Mouse (Mus musculus): ENCODE results near the gene Gpc5.

The Gpc5 gene

DNA sequence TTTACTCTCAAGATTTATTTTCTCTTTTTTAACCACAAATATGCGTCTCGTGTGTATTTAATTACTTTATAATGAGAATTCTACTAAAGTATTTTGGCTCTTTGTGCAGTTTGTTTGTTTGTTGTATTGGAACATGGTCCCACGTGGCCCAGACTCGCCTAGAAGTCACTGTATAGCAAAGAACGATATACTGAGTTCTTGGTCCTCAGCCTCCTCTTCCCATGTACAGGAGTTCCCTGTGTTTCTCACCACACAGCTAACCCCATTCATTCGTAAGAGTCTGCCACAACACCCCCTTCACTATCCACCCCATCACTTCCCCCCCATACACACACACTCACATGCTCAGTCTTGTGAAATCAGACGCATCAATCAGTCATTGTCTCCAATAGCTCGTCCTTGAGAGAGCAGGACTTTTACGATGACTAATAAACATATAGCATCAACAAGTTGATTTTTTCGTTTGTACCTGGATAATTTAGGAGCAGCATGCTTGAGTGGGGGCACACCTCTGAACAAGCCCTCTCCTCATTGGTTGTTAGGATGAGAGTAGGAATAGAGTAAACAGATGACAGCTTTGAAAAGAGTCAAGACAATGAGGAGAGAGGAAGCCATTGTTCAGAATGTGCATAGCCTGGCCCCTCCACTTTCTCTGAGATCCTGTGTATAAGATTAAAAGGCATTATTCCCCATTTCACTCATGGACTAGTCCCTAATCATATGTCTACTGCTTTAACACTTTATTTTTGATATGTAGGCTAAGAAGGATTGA lies 740.0 kb downstream of the Gpc5 start:
- DNase-seq (ENCODE audit: low spot score): no peak

DNA sequence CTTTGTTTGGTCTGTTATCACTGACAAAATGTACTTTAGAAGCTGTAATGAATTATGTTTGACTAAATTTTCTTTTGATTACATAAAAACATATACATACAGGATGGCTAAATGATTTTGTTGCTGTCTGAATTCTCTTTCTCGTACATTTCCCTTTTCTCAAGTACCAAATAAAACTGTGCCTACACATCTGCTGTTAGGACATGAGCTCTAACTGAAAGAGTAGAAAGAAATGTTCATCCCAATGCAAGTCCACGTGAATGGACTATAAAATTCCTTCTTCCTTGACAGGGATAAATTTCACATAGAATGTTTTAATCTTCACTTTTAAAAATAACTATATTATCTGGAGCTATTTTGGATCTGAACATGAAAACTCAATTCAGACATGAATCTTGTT lies 751.8 kb downstream of the Gpc5 start:
- DNase-seq (ENCODE audit: low spot score): no peak

DNA sequence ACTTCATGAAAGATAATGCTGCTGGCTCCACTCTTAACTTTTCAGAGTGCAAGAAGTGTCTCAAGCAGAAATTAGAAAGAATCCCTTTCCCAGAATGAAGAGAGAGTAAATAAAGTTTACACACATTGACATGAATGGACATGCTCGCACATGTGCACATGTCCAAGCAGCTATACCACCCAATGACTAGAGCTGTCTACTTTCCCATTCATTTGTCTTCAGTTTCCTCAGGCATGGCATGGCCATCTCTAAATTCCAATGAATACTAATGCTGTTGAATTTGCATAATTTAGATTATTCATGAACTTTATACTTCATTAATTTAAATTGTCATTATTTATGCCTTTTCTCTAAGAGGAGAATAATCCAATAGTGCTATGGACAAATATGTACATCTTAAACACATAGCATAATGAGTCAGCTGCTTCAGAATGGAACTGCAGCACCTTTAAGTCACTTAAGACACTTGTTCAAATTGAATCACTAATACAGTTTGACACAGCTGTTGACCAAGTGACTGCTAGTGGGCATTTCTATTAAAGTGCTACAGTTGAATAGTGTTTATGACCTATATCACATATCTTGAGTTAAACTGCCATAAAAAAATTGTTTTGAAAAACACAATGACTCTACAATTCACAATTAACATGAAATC lies 752.9 kb downstream of the Gpc5 start:
- DNase-seq (ENCODE audit: low spot score): no peak

DNA sequence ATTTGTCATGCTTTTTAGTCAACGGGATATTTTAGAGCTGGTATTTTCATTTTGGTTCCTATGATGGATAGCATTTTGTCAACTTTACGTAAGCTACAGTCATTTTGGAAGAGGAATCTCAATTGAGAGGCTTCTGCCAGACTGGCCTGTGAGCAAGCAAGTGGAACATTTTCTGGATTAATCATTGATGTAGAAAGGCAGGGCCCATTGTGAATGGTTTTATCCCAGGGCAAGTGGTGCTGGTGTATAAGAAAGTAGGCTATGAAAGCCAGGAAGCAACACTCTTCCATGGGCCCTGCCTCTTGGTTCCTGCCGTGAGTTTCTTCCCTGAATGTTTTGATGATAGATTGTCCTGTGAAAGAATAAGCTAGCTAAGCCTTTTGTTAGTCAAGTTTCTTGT lies 777.1 kb downstream of the Gpc5 start:
- no peak for DNase-seq (ENCODE audit: low spot score)

DNA sequence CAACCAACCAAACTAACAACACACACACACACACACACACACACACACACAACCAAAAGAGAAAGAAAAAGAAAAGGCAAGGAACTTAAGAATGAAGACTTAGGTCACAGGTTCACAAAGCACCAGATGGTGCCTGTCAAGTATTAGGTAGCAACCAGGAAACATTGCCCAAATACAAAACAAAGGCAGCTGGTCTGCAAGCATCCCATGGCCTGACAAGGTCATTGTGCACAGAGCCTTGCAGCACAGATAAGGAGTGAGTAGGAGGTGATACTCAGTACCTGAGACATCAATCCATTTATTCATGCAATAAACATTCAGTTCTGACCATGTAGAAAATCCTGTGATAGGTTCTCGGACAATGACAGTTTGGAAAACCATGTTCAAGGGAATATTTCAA lies 884.0 kb downstream of the Gpc5 start:
- no peak for DNase-seq (ENCODE audit: low spot score)

- peak; percentile 29 for DNase-seq (ENCODE audit: low spot score)
These were observed 887.2 kb downstream of the Gpc5 start for GRCm38 (mm10) chr14:115979233-115979632.

DNA sequence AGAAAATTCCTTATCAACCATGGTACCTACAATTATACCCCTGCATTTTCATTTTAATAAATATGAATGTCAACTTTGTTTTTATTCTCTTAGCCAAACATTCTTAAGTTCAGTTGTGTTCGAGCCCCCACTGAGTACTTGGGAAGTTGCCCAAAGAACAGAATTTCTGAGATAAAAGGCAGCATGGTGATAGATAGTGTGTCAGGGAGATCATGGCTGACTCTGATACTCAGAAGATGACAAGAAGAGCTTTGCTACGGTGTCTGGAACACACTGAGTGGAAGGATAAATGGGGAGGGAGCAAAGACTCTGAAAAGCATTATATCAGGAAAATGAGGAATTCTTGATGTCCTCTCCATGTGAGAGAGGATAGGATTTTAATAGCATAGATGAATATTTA lies 898.7 kb downstream of the Gpc5 start:
- no peak for DNase-seq (ENCODE audit: low spot score)

GRCm38 (mm10) chr14:115993520-115994106 lies 901.6 kb downstream of the Gpc5 start:
- DNase-seq (ENCODE audit: low spot score): no peak

GRCm38 (mm10) chr14:115998931-115999330 lies 906.9 kb downstream of the Gpc5 start:
- DNase-seq (ENCODE audit: low spot score): no peak

GRCm38 (mm10) chr14:116087010-116087409 lies 995.0 kb downstream of the Gpc5 start:
- DNase-seq (ENCODE audit: low spot score): no peak

GRCm38 (mm10) chr14:116127943-116128342 lies 1035.9 kb downstream of the Gpc5 start:
- DNase-seq (ENCODE audit: low spot score): no peak

- DNase-seq (ENCODE audit: low spot score): no peak
These were observed 1045.3 kb downstream of the Gpc5 start for GRCm38 (mm10) chr14:116137330-116137729.

DNA sequence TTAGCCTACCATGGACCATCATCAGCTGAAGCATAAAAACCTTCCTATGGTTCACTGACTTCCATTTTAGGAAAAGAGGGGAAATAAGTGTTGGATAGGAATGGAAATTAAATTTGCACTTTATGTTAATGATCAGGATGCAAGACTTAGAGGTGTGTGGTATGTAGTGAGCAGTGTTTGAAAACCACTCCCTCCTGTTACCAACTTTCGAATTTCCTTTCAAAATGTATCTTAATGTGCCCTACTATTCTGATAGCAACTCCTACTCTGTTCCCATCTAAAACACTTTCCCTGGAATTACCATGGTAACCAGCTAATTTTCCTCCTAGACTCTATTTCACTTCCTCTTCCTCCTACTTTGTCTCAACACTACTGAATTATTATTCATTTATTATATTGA lies 1045.8 kb downstream of the Gpc5 start:
- no peak for DNase-seq (ENCODE audit: low spot score)

DNA sequence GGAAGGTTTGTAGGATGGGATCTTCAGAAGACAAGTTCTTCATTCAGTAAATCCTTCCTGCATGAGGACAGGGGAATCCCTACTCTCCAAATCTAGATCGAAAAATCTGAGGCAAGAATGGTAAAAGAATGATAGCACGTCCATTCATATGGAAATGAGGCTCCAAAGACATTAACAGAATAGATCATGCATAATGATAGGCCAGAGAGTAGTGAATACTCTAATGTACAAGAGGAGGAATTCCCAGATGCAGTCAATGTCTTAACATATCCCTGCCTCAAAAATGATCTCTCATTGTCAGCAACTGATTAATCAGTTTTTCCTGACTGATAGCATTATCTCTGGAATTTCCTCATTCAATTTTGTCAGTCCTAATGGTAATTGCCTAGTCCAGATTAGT lies 1070.6 kb downstream of the Gpc5 start:
- DNase-seq (ENCODE audit: low spot score): no peak

DNA sequence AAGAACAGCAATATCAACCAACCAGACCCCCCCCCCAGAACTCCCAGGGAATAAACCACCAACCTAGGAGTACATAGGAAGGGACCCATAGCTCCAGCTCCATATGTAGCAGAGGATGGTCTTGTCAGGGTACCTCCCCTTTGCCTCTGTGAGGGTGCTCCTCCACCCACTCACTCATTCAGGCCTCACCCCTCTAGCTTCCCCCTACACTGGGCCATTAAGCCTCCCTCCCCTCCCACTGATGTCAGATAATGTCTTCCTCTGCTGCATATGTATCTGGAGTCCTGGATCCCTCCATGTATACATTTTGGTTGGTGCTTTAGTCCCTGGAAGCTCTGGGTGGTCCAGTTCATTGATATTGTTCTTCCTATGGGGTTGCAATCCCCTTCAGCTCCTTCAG lies 1075.4 kb downstream of the Gpc5 start:
- DNase-seq (ENCODE audit: low spot score): no peak

- DNase-seq (ENCODE audit: low spot score): no peak
These were observed 1077.1 kb downstream of the Gpc5 start for GRCm38 (mm10) chr14:116169129-116169528.

DNA sequence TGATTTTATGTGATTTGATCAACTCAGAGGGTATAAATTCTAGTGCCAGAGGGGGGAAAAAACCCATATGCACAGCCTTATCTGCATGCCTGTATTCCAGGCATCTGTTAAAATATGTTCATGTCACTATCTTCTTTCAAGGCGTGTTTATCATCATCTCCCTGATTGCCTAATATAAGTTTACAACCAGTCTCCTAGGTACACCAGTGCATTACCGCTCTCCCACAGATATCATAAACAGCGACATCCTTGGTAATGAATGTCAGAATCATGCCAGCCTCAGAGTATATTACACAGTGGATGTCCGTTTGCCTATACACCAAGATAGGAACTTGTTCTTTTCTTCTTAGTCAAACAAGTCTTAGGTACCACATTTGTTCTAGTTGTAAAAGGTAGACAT lies 1095.0 kb downstream of the Gpc5 start:
- no peak for DNase-seq (ENCODE audit: low spot score)

DNA sequence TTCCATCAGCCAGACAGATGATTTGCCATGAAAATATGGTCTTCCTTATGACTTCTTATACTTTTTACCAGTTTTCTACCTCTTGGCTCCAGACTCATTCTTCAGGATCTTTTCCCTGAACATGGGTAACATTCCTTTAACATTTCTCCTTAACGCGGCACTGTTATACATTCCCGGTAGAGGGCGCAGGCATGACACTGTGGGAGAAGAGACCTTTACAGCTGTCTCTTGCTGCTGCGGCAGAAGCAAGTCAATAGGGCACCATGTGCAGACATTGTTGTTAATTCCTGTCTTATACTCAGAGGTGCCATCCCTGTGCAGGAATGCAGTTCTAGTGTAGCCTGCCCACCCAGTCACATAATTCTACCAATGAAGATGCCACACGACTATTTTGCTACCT lies 1115.0 kb downstream of the Gpc5 start:
- DNase-seq (ENCODE audit: low spot score): no peak

GRCm38 (mm10) chr14:116208581-116208980 lies 1116.6 kb downstream of the Gpc5 start:
- no peak for DNase-seq (ENCODE audit: low spot score)

DNA sequence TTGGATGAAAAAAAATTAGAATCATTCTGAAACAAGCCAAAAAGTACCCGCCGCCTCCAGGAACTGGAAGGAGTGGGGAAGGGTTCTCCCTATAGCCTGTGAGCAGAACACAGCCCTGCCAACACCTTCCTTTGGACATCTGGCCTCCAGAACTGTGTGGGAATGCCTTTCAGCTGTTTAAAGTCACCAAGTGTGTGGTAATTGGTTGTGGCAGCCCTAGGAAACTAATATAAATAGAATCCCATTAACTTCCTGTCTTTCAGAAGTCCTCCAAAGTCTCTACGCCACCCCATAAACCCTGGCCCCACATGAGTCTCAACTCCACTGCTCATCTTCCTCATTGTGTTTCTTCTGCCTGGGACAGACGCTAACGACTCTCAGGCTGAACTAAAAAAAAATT lies 1117.0 kb downstream of the Gpc5 start:
- no peak for DNase-seq (ENCODE audit: low spot score)

DNA sequence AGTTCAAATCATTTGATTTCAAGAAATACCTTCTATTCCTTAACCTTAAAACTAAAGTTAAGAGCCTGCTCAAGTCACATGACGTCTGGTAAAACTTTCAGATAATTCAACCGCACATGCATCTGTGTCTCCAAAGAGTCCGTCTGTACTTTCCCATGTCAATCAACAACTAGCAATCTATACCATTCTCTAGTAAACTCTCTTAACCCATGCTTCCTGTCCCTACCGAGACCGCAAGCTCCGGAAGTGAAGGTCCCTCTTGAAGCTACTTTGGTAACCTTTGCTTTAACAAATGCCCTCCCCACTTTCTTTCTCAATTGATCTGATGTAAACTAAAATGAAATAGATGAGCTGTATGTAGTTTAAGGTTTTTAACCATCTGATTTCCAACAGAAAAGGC lies 1118.3 kb downstream of the Gpc5 start:
- no peak for DNase-seq (ENCODE audit: low spot score)

GRCm38 (mm10) chr14:116212029-116212428 lies 1120.0 kb downstream of the Gpc5 start:
- DNase-seq (ENCODE audit: low spot score): no peak

DNA sequence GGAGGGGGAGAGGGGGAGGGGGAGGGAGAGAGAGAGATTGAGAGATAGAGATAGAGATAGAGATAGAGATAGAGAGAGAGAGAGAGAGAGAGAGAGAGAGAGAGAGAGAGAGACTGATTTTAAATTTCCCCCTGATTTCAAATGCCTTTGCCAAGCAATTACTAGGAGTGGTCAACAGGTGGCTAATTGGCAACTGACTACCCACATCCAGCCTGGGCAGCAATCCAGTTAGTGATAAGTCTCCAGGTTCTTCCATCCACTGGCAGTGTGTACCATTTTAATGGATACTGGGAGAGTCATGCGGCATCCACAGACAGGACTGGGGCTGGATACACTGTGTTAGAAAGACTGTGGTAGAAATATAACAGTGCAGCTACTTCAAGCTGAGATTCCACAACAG lies 1166.1 kb downstream of the Gpc5 start:
- DNase-seq (ENCODE audit: low spot score): no peak

DNA sequence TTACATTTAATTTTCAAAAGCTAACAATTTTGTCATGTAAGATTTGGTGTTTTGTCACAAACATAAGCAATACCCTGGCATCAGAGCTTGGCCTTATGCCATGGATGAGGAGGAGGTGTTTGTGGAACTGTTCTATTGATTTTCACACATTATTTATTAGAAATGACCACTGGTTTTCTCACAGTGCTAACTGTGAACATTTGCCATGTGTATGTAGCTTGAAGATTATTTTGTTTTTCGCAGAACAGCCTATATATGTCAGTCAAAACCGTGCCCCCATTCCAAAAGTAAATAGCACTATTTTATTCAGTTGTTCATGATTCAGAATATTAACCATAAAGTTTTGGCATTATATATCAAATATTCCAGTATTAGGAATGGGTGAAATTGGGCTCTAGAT lies 1216.5 kb downstream of the Gpc5 start:
- DNase-seq (ENCODE audit: low spot score): no peak

Data from c-Kit-positive CD71-positive TER-119-positive erythroid progenitor cells, embryonic 14.5 days (primary cell).